Mouse (Mus musculus): ENCODE measurements at regions not wholly inside any gene's neighbourhood (a gene's known extent, or its start where the extent isn't known, plus 50 kb on each side); places are given as distances from the start of the nearest gene placed in this dataset.

GRCm38 (mm10) chr12:92292460-92293340 is 443.7 kb upstream of the Sel1l start:
- DNase-seq (ENCODE audit: low spot score in 2 of 2): no peak

- DNase-seq (ENCODE audit: low spot score in 2 of 2): no peak
Measured at GRCm38 (mm10) chr12:92291490-92291889, 442.5 kb upstream of the Sel1l start.

GRCm38 (mm10) chr12:92285511-92285910 is 436.6 kb upstream of the Sel1l start:
- DNase-seq (ENCODE audit: low spot score in 2 of 2): no peak

- DNase-seq (ENCODE audit: low spot score in 2 of 2): no peak
Measured at GRCm38 (mm10) chr12:92280470-92280869, 431.5 kb upstream of the Sel1l start.

- DNase-seq (ENCODE audit: low spot score in 2 of 2): no peak
Measured at GRCm38 (mm10) chr12:92251962-92252361, 403.0 kb upstream of the Sel1l start.

GRCm38 (mm10) chr12:92246790-92247451 is 398.0 kb upstream of the Sel1l start:
- no peak for DNase-seq (ENCODE audit: low spot score in 2 of 2)

- no peak for DNase-seq (ENCODE audit: low spot score in 2 of 2)
Measured at GRCm38 (mm10) chr12:92239956-92240699, 391.2 kb upstream of the Sel1l start.

GRCm38 (mm10) chr12:92233650-92234408 is 384.9 kb upstream of the Sel1l start:
- DNase-seq (ENCODE audit: low spot score in 2 of 2): no peak

- DNase-seq (ENCODE audit: low spot score in 2 of 2): no peak
Measured at GRCm38 (mm10) chr12:92228585-92228984, 379.6 kb upstream of the Sel1l start.

GRCm38 (mm10) chr12:92203351-92203750 is 354.4 kb upstream of the Sel1l start:
- no peak for DNase-seq (ENCODE audit: low spot score in 2 of 2)

- no peak for DNase-seq (ENCODE audit: low spot score in 2 of 2)
Measured at GRCm38 (mm10) chr12:92200602-92201001, 351.6 kb upstream of the Sel1l start.

GRCm38 (mm10) chr12:92198738-92199477 is 350.0 kb upstream of the Sel1l start:
- DNase-seq (ENCODE audit: low spot score in 2 of 2): no peak

GRCm38 (mm10) chr12:92193934-92194685 is 345.2 kb upstream of the Sel1l start:
- DNase-seq (ENCODE audit: low spot score in 2 of 2): no peak

GRCm38 (mm10) chr12:92193199-92193933 is 344.4 kb upstream of the Sel1l start:
- no peak for DNase-seq (ENCODE audit: low spot score in 2 of 2)

GRCm38 (mm10) chr12:92189022-92189421 is 340.1 kb upstream of the Sel1l start:
- DNase-seq (ENCODE audit: low spot score in 2 of 2): no peak

GRCm38 (mm10) chr12:92187133-92187482 is 338.2 kb upstream of the Sel1l start:
- no peak for DNase-seq (ENCODE audit: low spot score in 2 of 2)

- no peak for DNase-seq (ENCODE audit: low spot score in 2 of 2)
Measured at GRCm38 (mm10) chr12:92186448-92187132, 337.6 kb upstream of the Sel1l start.

- DNase-seq (ENCODE audit: low spot score in 2 of 2): no peak
Measured at GRCm38 (mm10) chr12:92179292-92179691, 330.3 kb upstream of the Sel1l start.

- DNase-seq (ENCODE audit: low spot score in 2 of 2): no peak
Measured at GRCm38 (mm10) chr12:92156726-92157125, 307.8 kb upstream of the Sel1l start.

All from spleen, postnatal 36 days (tissue).